Mouse (Mus musculus) lung, postnatal 0 days (tissue): Measurements from ENCODE around the gene Vcan. TPM values are rescaled to one million over a fixed set of nuclear protein-coding genes. Genes with fewer than 3 reads are reported as not detected.
A peak's percentile ranks its signal among the peaks of the same experiment; 100 is the strongest.

ENCODE experiments used
- ATAC-seq: fragments of 200-750 bp; cut with Nextera tagmentation; 2 replicates; pipeline ENCODE4 v1.8.0; 2017; ENCODE audit warnings: moderate library complexity
- DNase-seq: peaks from one replicate; pipeline ENCODE4 v3.0.0-alpha.2; 2016; ENCODE audit warnings: low spot score
- H3K27ac ChIP-seq: fragments of 300-500 bp; sonication (generic); 2 replicates; pipeline ENCODE4 v1.5.1; 2014; ENCODE audit warnings: antibody characterized with exemption, mild to moderate bottlenecking, low read length, mixed read lengths
- H3K27me3 ChIP-seq: fragments of 300-500 bp; sonication (generic); replicated peaks from 2 replicates; pipeline ENCODE4 v1.6.1; 2014; ENCODE audit warnings: low read length, mixed read lengths; ENCODE audit not compliant: insufficient read depth
- H3K36me3 ChIP-seq: fragments of 300-500 bp; sonication (generic); 2 replicates; pipeline ENCODE4 v1.6.1; 2014; ENCODE audit warnings: low read length, mixed read lengths; ENCODE audit not compliant: insufficient read depth
- H3K4me1 ChIP-seq: fragments of 300-500 bp; sonication (generic); 2 replicates; pipeline ENCODE4 v1.6.1; 2014; ENCODE audit warnings: antibody characterized with exemption, low read depth, low read length, mixed read lengths; ENCODE audit not compliant: insufficient read depth
- H3K4me2 ChIP-seq: fragments of 300-500 bp; sonication (generic); replicated peaks from 2 replicates; pipeline ENCODE4 v1.6.1; 2014; ENCODE audit warnings: low read depth, mild to moderate bottlenecking, low read length, moderate library complexity, mixed read lengths
- H3K4me3 ChIP-seq: fragments of 300-500 bp; sonication (generic); 2 replicates; pipeline ENCODE4 v1.5.1; 2014; ENCODE audit warnings: low read depth, low read length
- H3K9ac ChIP-seq: fragments of 300-500 bp; sonication (generic); replicated peaks from 2 replicates; pipeline ENCODE4 v1.6.1; 2014; ENCODE audit warnings: low read depth, mild to moderate bottlenecking
- H3K9me3 ChIP-seq: fragments of 300-500 bp; sonication (generic); 2 replicates; pipeline ENCODE4 v1.6.1; 2016; ENCODE audit warnings: low read length, mixed read lengths
- CTCF ChIP-seq: IDR thresholded peaks from 2 replicates; pipeline ENCODE4 v1.5.1; 2016; ENCODE audit warnings: antibody characterized with exemption, mild to moderate bottlenecking
- EP300 ChIP-seq: IDR thresholded peaks from 2 replicates; pipeline ENCODE4 v1.6.1; 2016; ENCODE audit warnings: antibody characterized with exemption, mild to moderate bottlenecking, control low read depth
- WGBS: fragments of 180-500 bp; shearing (Covaris S2); extraction: QIAGEN DNeasy Blood & Tissue Kit; methylation state at CpG from one replicate; pipeline ENCODE4 v1.1.7; 2014; 5-methylcytosine and 5-hydroxymethylcytosine counted together
- polyA plus RNA-seq: library from polyadenylated mRNA; unstranded; fragments of >200 nt; fragmentation: Nextera tagmentation; extraction: Ambion mirVana; gene quantifications from 2 replicates; pipeline ENCODE4 v1.2.1, GENCODE M21; 2015

The Vcan gene
- polyA plus RNA-seq, 1 experiment from 2014 or later, result 12.1 TPM

DNA sequence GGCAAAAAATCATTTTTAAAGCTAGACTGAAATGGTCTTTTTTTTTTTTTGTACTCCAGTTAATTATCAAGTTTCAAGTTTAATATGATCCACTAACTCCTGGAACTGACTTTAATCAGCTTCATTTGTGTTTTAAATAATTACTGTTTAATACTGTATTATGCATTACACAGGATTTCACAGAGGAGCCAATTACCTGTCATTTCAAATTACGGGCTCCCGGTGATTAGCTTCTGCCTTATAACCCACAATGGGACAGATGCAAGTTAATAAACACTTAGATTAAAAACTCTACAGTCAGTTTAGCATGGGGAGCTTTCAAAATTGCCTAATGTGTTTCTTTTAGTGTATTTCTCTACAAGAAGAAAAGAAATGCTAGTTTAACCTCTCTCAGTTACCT lies 96.7 kb downstream of the Vcan start:
- Histone ChIP-seq H3K4me1 (no peaks in the 10 kb centered on the region), H3K27me3 (no peaks in the 10 kb centered on the region), H3K36me3 (no peaks in the 10 kb centered on the region), H3K4me2 (no peak overlapping the region), H3K9me3 (no peaks in the 10 kb centered on the region), H3K27ac (no peak overlapping the region), H3K9ac (no peak overlapping the region), H3K4me3 (no peak overlapping the region)
- DNase-seq (no peak), ATAC-seq (no peak)
- TF ChIP-seq EP300, result no peak
- no peak for TF ChIP-seq CTCF
- whole genome bisulfite sequencing, result 90% methylated on average over 2 of the region's 2 CpGs

- peak; percentile 83 for ATAC-seq
- 59% methylated on average over 3 of the region's 3 CpGs for WGBS
- H3K36me3 ChIP-seq, result no peaks in the 10 kb centered on the region
- TF ChIP-seq CTCF, result no peak
- peak; percentile 22; the same call in 1 of the 2 replicates for TF ChIP-seq EP300
- no peak overlapping the region for H3K27ac ChIP-seq
- H3K9me3 ChIP-seq, result no peaks in the 10 kb centered on the region
- no peak overlapping the region for H3K9ac ChIP-seq
- no peaks in the 10 kb centered on the region for H3K27me3 ChIP-seq
- H3K4me2 ChIP-seq, result no peak overlapping the region
- H3K4me1 ChIP-seq, result no peaks in the 10 kb centered on the region
- no peak overlapping the region for H3K4me3 ChIP-seq
- DNase-seq, result peak; percentile 60
Observed at GRCm38 (mm10) chr13:89637012-89637411, 105.3 kb downstream of the Vcan start.

DNA sequence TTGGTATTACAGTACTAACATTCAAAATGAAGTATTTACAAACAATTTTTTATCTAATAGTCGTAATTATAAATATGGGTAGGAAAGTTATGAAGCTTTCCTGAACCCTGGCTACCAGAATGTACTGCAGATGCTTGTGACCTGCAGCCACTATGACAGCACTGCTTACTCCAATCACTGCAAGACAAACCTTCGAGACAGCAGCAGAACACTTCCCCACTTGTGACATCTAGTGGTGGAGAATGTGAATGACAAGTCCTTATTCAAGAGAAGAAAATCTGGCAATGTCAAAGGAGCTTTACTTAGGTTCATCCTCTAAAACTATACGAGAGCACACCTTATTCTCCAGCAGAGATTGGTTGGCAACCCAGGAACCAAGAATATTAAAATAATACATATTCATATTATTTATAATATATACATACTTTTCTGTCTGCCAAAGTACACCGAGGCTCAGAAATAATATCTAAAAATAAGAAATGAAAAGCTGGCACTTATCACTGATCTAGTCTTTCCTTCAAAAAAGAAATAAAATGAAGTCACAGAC lies 108.1 kb downstream of the Vcan start:
- ATAC-seq (no peak), DNase-seq (peak; percentile 75)
- H3K4me2 ChIP-seq, result no peak overlapping the region
- H3K4me3 ChIP-seq, result no peak overlapping the region
- peak; percentile 85 for TF ChIP-seq CTCF
- no peak for TF ChIP-seq EP300
- H3K4me1 ChIP-seq, result no peaks in the 10 kb centered on the region
- no peaks in the 10 kb centered on the region for H3K9me3 ChIP-seq
- no peak overlapping the region for H3K9ac ChIP-seq
- H3K27ac ChIP-seq, result no peak overlapping the region
- WGBS, result 22% methylated on average over 4 of the region's 4 CpGs
- H3K36me3 ChIP-seq, result no peaks in the 10 kb centered on the region
- no peaks in the 10 kb centered on the region for H3K27me3 ChIP-seq

DNA sequence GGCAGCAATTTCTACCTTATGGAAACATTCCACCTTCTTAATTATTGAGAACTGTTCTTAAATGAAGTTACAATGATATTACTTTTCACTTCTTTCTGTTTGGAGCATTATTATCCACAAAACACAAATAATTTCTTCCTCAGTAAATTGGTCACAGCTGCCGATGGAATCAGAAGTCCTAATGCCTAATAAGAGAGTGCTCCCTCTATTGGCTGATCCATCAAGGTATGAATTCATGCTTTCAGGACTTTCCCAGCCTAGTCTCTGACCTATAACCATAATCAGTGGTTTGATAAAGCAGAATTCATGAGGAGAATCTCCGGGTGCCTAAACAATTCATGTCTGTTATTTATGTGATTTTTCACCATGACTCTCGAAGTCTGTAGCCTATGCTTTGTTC lies 123.2 kb downstream of the Vcan start:
- H3K36me3 ChIP-seq, result no peaks in the 10 kb centered on the region

GRCm38 (mm10) chr13:89607399-89607798 lies 134.9 kb downstream of the Vcan start:
- WGBS, result 59% methylated on average over 3 of the region's 3 CpGs

More for the DNA sequence above, 123.2 kb downstream of the Vcan start:
- no peak overlapping the region for H3K27ac ChIP-seq
- WGBS, result 80% methylated on average over 3 of the region's 3 CpGs
- no peak overlapping the region for H3K4me2 ChIP-seq
- TF ChIP-seq CTCF (peak; percentile 29), EP300 (no peak)
- no peaks in the 10 kb centered on the region for H3K27me3 ChIP-seq
- no peak for DNase-seq
- ATAC-seq, result no peak
- no peak overlapping the region for H3K4me3 ChIP-seq
- no peaks in the 10 kb centered on the region for H3K4me1 ChIP-seq
- H3K9me3 ChIP-seq, result no peaks in the 10 kb centered on the region
- H3K9ac ChIP-seq, result no peak overlapping the region

More at GRCm38 (mm10) chr13:89607399-89607798, 134.9 kb downstream of the Vcan start:
- ATAC-seq, result no peak
- TF ChIP-seq EP300 (no peak), CTCF (no peak)
- Histone ChIP-seq H3K4me2 (no peak overlapping the region), H3K9me3 (no peaks in the 10 kb centered on the region), H3K9ac (no peak overlapping the region), H3K27ac (no peak overlapping the region), H3K4me3 (no peak overlapping the region), H3K36me3 (no peaks in the 10 kb centered on the region), H3K4me1 (no peaks in the 10 kb centered on the region), H3K27me3 (no peaks in the 10 kb centered on the region)
- DNase-seq, result no peak

Other genes starting within 250 kb of the Vcan start
- gene Hapln1, start 202.7 kb downstream of the Vcan start, polyA plus RNA-seq, result 6.4 and 7.3 TPM in 2 replicates